Mouse (Mus musculus): ENCODE data around the gene Gm815. TPM values are rescaled to one million over a fixed set of nuclear protein-coding genes. Genes with fewer than 3 reads are reported as not detected.

Gm815 gene
- not detected in 2 replicates for polyA plus RNA-seq (2015; fragmentation: Nextera tagmentation; extraction: Ambion mirVana)

- Histone ChIP-seq H3K27me3 (replicated peaks; ENCODE audit: control insufficient read depth, insufficient read depth, low read length) (no peaks in the 10 kb centered on the region), H3K4me3 (ENCODE audit: low read depth, low read length) (no peak within 1 kb of the TSS), H3K9me3 (ENCODE audit: control insufficient read depth) (no peaks in the 10 kb centered on the region), H3K36me3 (ENCODE audit: control insufficient read depth, insufficient read depth) (no peaks in the 10 kb centered on the region), H3K9ac (ENCODE audit: low read depth, low read length) (no peak within 1 kb of the TSS), H3K4me2 (replicated peaks; ENCODE audit: low read depth) (no peak within 1 kb of the TSS), H3K4me1 (replicated peaks; ENCODE audit: control insufficient read depth, insufficient read depth, low read length) (no peaks in the 10 kb centered on the region), H3K27ac (ENCODE audit: low read depth, low read length) (no peak within 1 kb of the TSS)
- no peak for TF ChIP-seq CTCF (IDR thresholded peaks at IDR 0.05; ENCODE audit: low read depth)
- no peak for ATAC-seq
- 78% methylated on average over 6 of the region's 6 CpGs for WGBS
Observed at GRCm38 (mm10) chr19:26885616-26886015, at the start of gene Gm815. TSS of gene Gm815 (plus strand) at chr19:26885881.

DNA sequence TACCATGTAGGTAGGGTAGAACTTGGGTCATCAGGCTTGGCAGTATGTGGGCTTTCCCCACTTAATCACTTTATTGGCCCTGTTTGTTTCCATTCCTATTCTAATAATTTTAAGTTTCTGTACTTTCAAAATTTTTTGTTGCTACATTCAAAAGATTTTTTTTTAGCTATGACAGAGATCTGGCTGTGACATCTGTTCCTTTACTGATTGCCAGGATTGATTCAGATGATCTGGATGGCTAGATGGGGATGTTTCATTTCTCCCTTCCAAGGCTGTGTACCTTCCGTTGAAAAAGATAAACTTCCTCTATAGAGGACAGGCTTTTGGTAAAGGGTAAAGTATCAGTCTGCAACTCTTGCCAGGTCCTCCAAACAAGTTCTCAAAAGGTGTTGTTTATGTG is 48.1 kb upstream of the Gm815 start:
- WGBS = 55% methylated on average over 1 of the region's 1 CpGs
- no peak for ATAC-seq
- Histone ChIP-seq H3K27me3 (replicated peaks; ENCODE audit: control insufficient read depth, insufficient read depth, low read length) (no peaks in the 10 kb centered on the region), H3K4me3 (ENCODE audit: low read depth, low read length) (no peak overlapping the region), H3K27ac (ENCODE audit: low read depth, low read length) (no peak overlapping the region), H3K36me3 (ENCODE audit: control insufficient read depth, insufficient read depth) (no peaks in the 10 kb centered on the region), H3K9ac (ENCODE audit: low read depth, low read length) (no peak overlapping the region), H3K4me1 (replicated peaks; ENCODE audit: control insufficient read depth, insufficient read depth, low read length) (no peaks in the 10 kb centered on the region), H3K4me2 (replicated peaks; ENCODE audit: low read depth) (no peak overlapping the region), H3K9me3 (ENCODE audit: control insufficient read depth) (no peaks in the 10 kb centered on the region; the same call in 1 of the 2 replicates)
- TF ChIP-seq CTCF (IDR thresholded peaks at IDR 0.05; ENCODE audit: low read depth) = no peak

GRCm38 (mm10) chr19:26843896-26844295 is 41.8 kb upstream of the Gm815 start:
- 80% methylated on average over 6 of the region's 6 CpGs for WGBS
- Histone ChIP-seq H3K27ac (ENCODE audit: low read depth, low read length) (no peak overlapping the region), H3K4me2 (replicated peaks; ENCODE audit: low read depth) (no peak overlapping the region), H3K4me3 (ENCODE audit: low read depth, low read length) (no peak overlapping the region), H3K9me3 (ENCODE audit: control insufficient read depth) (no peaks in the 10 kb centered on the region; the same call in 1 of the 2 replicates), H3K9ac (ENCODE audit: low read depth, low read length) (no peak overlapping the region), H3K27me3 (replicated peaks; ENCODE audit: control insufficient read depth, insufficient read depth, low read length) (no peaks in the 10 kb centered on the region), H3K4me1 (replicated peaks; ENCODE audit: control insufficient read depth, insufficient read depth, low read length) (peaks cover 5% of the 10 kb centered on the region; the same call in 1 of the 2 replicates), H3K36me3 (ENCODE audit: control insufficient read depth, insufficient read depth) (no peaks in the 10 kb centered on the region)
- ATAC-seq = no peak
- TF ChIP-seq CTCF (IDR thresholded peaks at IDR 0.05; ENCODE audit: low read depth) = no peak

DNA sequence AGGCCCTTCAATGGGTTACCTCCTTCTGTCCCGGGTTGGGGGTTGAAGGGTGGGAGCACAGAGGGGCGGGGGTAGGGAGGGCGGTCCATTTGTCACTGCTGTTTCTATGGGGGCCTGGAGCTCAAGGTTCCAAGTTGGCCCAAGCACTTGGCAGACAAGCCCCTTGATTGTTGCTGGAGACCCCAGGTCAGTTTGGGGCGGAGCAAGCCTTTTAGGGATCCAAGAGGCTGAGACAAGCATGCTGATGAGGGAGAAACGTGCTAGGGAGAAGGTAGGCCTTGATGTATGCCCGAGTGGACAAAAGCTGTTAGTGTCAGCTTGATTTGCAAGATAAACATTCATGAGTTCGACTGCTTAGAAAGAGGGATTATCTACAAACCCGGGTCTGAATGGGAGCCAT is 40.9 kb upstream of the Gm815 start:
- Histone ChIP-seq H3K4me2 (replicated peaks; ENCODE audit: low read depth) (peak overlapping the region; percentile 65), H3K4me3 (ENCODE audit: low read depth, low read length) (peak overlapping the region; percentile 46; the same call in 1 of the 2 replicates), H3K27me3 (replicated peaks; ENCODE audit: control insufficient read depth, insufficient read depth, low read length) (no peaks in the 10 kb centered on the region), H3K36me3 (ENCODE audit: control insufficient read depth, insufficient read depth) (no peaks in the 10 kb centered on the region), H3K4me1 (replicated peaks; ENCODE audit: control insufficient read depth, insufficient read depth, low read length) (peaks cover 5% of the 10 kb centered on the region; the same call in 1 of the 2 replicates), H3K27ac (ENCODE audit: low read depth, low read length) (no peak overlapping the region), H3K9ac (ENCODE audit: low read depth, low read length) (no peak overlapping the region), H3K9me3 (ENCODE audit: control insufficient read depth) (no peaks in the 10 kb centered on the region)
- 22% methylated on average over 8 of the region's 8 CpGs for WGBS
- TF ChIP-seq CTCF (IDR thresholded peaks at IDR 0.05; ENCODE audit: low read depth) = no peak
- ATAC-seq = 0 out of 2 replicates have a peak, but pooled peaks have one; percentile 16

DNA sequence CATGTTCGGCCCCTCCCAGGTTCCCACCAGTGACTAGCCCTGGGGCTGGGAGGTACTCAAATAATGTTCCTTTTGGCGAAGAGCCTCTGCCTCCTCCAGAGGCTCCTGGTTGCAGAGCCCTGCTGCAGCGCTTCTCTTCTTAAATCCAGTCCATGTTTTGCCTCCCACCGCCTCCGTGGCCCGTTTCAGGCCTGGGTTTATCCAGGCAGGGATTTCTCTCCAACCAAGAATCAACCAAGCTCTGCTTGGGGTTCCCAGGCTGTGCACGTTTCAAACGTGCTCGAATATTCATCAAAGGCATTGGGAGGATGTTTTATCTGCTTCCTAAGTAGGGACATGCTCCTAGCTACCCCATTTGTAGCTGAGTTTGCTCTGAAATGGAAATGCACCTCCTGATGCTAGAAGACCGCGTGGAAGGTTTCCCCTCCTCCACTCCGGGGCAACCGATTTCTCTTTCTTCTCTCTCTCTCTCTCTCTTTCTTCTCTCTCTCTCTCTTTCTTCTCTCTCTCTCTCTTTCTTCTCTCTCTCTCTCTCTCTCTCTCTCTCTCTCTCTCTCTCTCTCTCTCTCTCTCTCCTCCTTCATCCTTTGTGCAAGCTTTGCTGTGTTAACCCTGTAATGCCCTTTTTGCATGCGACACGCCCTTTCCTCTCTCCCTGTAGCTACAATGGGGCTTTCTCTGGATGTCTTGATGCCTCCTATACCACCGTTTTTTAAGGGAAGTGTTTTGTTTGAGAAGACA is 40.2 kb upstream of the Gm815 start:
- no peaks in the 10 kb centered on the region for H3K9me3 ChIP-seq (ENCODE audit: control insufficient read depth)
- H3K27ac ChIP-seq (ENCODE audit: low read depth, low read length) = no peak overlapping the region
- no peaks in the 10 kb centered on the region for H3K36me3 ChIP-seq (ENCODE audit: control insufficient read depth, insufficient read depth)
- H3K27me3 ChIP-seq (replicated peaks; ENCODE audit: control insufficient read depth, insufficient read depth, low read length) = no peaks in the 10 kb centered on the region
- under 1% methylated on average over 16 of the region's 16 CpGs for WGBS
- TF ChIP-seq CTCF (IDR thresholded peaks at IDR 0.05; ENCODE audit: low read depth) = no peak
- peak overlapping the region; percentile 46 for H3K4me3 ChIP-seq (ENCODE audit: low read depth, low read length)
- 0 out of 2 replicates have a peak overlapping the region, but pooled peaks have one; percentile 8 for H3K9ac ChIP-seq (ENCODE audit: low read depth, low read length)
- peak; percentile 76 for ATAC-seq
- peaks cover 5% of the 10 kb centered on the region; the same call in 1 of the 2 replicates for H3K4me1 ChIP-seq (replicated peaks; ENCODE audit: control insufficient read depth, insufficient read depth, low read length)
- peak overlapping the region; percentile 65 for H3K4me2 ChIP-seq (replicated peaks; ENCODE audit: low read depth)

DNA sequence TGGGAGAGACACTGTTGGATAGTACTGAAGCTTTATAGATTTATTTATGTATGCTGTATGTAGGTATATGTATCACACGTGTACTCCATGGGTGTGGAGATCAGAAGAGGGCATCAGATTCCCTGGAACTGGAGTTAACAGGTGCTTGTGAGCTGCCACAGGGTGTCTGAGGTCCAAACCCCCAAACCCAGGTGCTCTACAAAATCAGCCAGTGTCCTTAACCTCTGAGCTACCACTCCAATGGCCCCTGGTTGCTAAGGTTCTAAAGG is 39.7 kb upstream of the Gm815 start:
- Histone ChIP-seq H3K27me3 (replicated peaks; ENCODE audit: control insufficient read depth, insufficient read depth, low read length) (no peaks in the 10 kb centered on the region), H3K36me3 (ENCODE audit: control insufficient read depth, insufficient read depth) (no peaks in the 10 kb centered on the region), H3K4me3 (ENCODE audit: low read depth, low read length) (peak overlapping the region; percentile 46), H3K4me1 (replicated peaks; ENCODE audit: control insufficient read depth, insufficient read depth, low read length) (peaks cover 5% of the 10 kb centered on the region; the same call in 1 of the 2 replicates), H3K9me3 (ENCODE audit: control insufficient read depth) (no peaks in the 10 kb centered on the region), H3K4me2 (replicated peaks; ENCODE audit: low read depth) (peak overlapping the region; percentile 65), H3K9ac (ENCODE audit: low read depth, low read length) (no peak overlapping the region), H3K27ac (ENCODE audit: low read depth, low read length) (no peak overlapping the region)
- ATAC-seq = no peak
- 5% methylated on average over 1 of the region's 1 CpGs for WGBS
- no peak for TF ChIP-seq CTCF (IDR thresholded peaks at IDR 0.05; ENCODE audit: low read depth)
